Mouse (Mus musculus): ENCODE results near the gene Gja5.
"Not testable (repeated sequence)": the region's sequence is repeated elsewhere in the genome, so short reads cannot be mapped to it uniquely, and the experiment has no call there.

GRCm38 (mm10) chr3:97072361-97072760 is 167.9 kb downstream of the Gja5 start:
- TF ChIP-seq CTCF, POLR2A (IDR thresholded peaks at IDR 0.05; ENCODE audit: extremely low read depth, insufficient read depth, low read length): not testable (repeated sequence)
